10 mouse cellular contexts compared by ENCODE assay signal in genomic region chr11:117233818-117234217, GRCm38 (mm10). TPM values are rescaled to one million over a fixed set of nuclear protein-coding genes. Genes with fewer than 3 reads are reported as not detected.
A peak's percentile ranks its signal among the peaks of the same experiment; 100 is the strongest.
DNase-seq lines count a peak whose midpoint lies in the region; ATAC-seq and TF ChIP-seq lines count a peak whose summit lies in the region.
"Had no signal": no experiment of that assay in that cellular context is flagged by ENCODE, and none has a peak within 500 bp of the region (broad histone marks: within the 10 kb centered on the region; RNA-seq: fewer than 3 reads in every experiment).

No protein-coding gene starts in this region.

- no peak for TF ChIP-seq CTCF in lung, embryonic 14.5 days (IDR thresholded peaks at IDR 0.05; ENCODE audit: low read depth)

- no peak for ATAC-seq in heart, embryonic 11.5 days (replicated peaks; ENCODE audit: insufficient number of reproducible peaks, low FRiP score, low TSS enrichment)
- no peak for ATAC-seq in lung, embryonic 14.5 days (ENCODE audit: insufficient read depth)
- peak; percentile 16; the same call in 1 of the 2 replicates for ATAC-seq in intestine, embryonic 15.5 days

- H3K36me3 ChIP-seq in heart, embryonic 11.5 days (ENCODE audit: control insufficient read depth, insufficient read depth, low read length): no peaks in the 10 kb centered on the region
- H3K36me3 ChIP-seq in lung, embryonic 14.5 days (ENCODE audit: insufficient read depth): no peaks in the 10 kb centered on the region
- H3K36me3 ChIP-seq in intestine, embryonic 15.5 days: no peaks in the 10 kb centered on the region
- H3K36me3 ChIP-seq: midbrain, embryonic 12.5 days had no signal

- no peaks in the 10 kb centered on the region for H3K9me3 ChIP-seq in heart, embryonic 11.5 days (replicated peaks; ENCODE audit: control insufficient read depth, low read length)
- no peaks in the 10 kb centered on the region for H3K9me3 ChIP-seq in lung, embryonic 14.5 days (ENCODE audit: low read depth, low read length)
- H3K9me3 ChIP-seq in intestine, embryonic 15.5 days: no peaks in the 10 kb centered on the region
- H3K9me3 ChIP-seq: midbrain, embryonic 12.5 days had no signal

- H3K27me3 ChIP-seq in heart, embryonic 11.5 days (ENCODE audit: control insufficient read depth, insufficient read depth, low read length): peaks cover 3% of the 10 kb centered on the region
- H3K27me3 ChIP-seq in lung, embryonic 14.5 days (ENCODE audit: insufficient read depth, low read length): no peaks in the 10 kb centered on the region
- no peaks in the 10 kb centered on the region for H3K27me3 ChIP-seq in intestine, embryonic 15.5 days (replicated peaks)

- no peak overlapping the region for H3K4me3 ChIP-seq in heart, embryonic 11.5 days (ENCODE audit: low read depth, low read length)
- peak overlapping the region; percentile 37 for H3K4me3 ChIP-seq in lung, embryonic 14.5 days (ENCODE audit: low read depth, low read length)
- no peak overlapping the region for H3K4me3 ChIP-seq in intestine, embryonic 15.5 days (replicated peaks)

- no peak overlapping the region for H3K27ac ChIP-seq in heart, embryonic 11.5 days (ENCODE audit: low read depth, low read length)
- no peak overlapping the region for H3K27ac ChIP-seq in lung, embryonic 14.5 days (ENCODE audit: low read depth)
- H3K27ac ChIP-seq in intestine, embryonic 15.5 days: peak overlapping the region; percentile 70; the same call in 1 of the 2 replicates
- H3K27ac ChIP-seq: midbrain, embryonic 12.5 days had no signal

- no peak overlapping the region for H3K9ac ChIP-seq in heart, embryonic 11.5 days (ENCODE audit: low read depth, low read length)
- H3K9ac ChIP-seq in lung, embryonic 14.5 days: 0 out of 2 replicates have a peak overlapping the region, but pooled peaks have one; percentile 26
- H3K9ac ChIP-seq in intestine, embryonic 15.5 days: 0 out of 2 replicates have a peak overlapping the region, but pooled peaks have one; percentile 34
- H3K9ac ChIP-seq: midbrain, embryonic 12.5 days had no signal

- 46% methylated on average over 8 of the region's 8 CpGs for WGBS in heart, embryonic 11.5 days (ENCODE audit: insufficient replicate concordance)
- WGBS in lung, embryonic 14.5 days: 59% methylated on average over 8 of the region's 8 CpGs
- WGBS in intestine, embryonic 15.5 days: 57% methylated on average over 8 of the region's 8 CpGs

- H3K4me2 ChIP-seq in heart, embryonic 11.5 days: peak overlapping the region; percentile 65; the same call in 1 of the 2 replicates
- H3K4me2 ChIP-seq in lung, embryonic 14.5 days: peak overlapping the region; percentile 78
- H3K4me2 ChIP-seq in intestine, embryonic 15.5 days (replicated peaks): peak overlapping the region; percentile 68
- H3K4me2 ChIP-seq: midbrain, embryonic 12.5 days had no signal

- DNase-seq in heart, adult 8-10 months (ENCODE audit: low spot score): no peak
- DNase-seq in lung, embryonic 14.5 days: no peak
- no peak for DNase-seq in lung, postnatal 25 days (ENCODE audit: low spot score)
- DNase-seq in thymus, postnatal 0 days (ENCODE audit: low spot score): peak; percentile 79
- no peak for DNase-seq in urinary bladder, postnatal 25 days (ENCODE audit: low spot score)
- DNase-seq in adrenal gland, postnatal 14 days: no peak
- DNase-seq: kidney, postnatal 10 days had no signal

- H3K4me1 ChIP-seq in heart, embryonic 11.5 days (ENCODE audit: control insufficient read depth, insufficient read depth, low read length): peaks cover 37% of the 10 kb centered on the region
- peaks cover 40% of the 10 kb centered on the region for H3K4me1 ChIP-seq in lung, embryonic 14.5 days (ENCODE audit: insufficient read depth)
- H3K4me1 ChIP-seq in intestine, embryonic 15.5 days (replicated peaks): peaks cover 53% of the 10 kb centered on the region

RNA-seq across cellular contexts. Expression of gene Sept9, which starts 34.4 kb away (rescaled TPM):
- polyA plus RNA-seq in heart, embryonic 11.5 days (2014; fragmentation: Nextera tagmentation; extraction: Ambion mirVana): 78.9 and 104 TPM in 2 replicates
- total RNA-seq in heart, adult 8-10 months (2022): 10 to 100 TPM; 26.5 to 38.8 (median 31.0) TPM
- 133 and 149 TPM in 2 replicates for polyA plus RNA-seq in lung, embryonic 14.5 days (2014; fragmentation: Nextera tagmentation; extraction: Ambion mirVana)
- 166 and 167 TPM in 2 replicates for polyA plus RNA-seq in intestine, embryonic 15.5 days (2015; fragmentation: Nextera tagmentation; extraction: Ambion mirVana)
- 220 and 222 TPM in 2 replicates for polyA plus RNA-seq in thymus, postnatal 0 days (2015; fragmentation: Nextera tagmentation; extraction: Ambion mirVana)
- total RNA-seq in adrenal gland, postnatal 14 days (2021): 115 and 133 TPM in 2 replicates
